In genomic region chr12:112199363-112199762, GRCm38 (mm10) we compare ENCODE assay signal across 28 mouse cellular contexts. TPM values are rescaled to one million over a fixed set of nuclear protein-coding genes. Genes with fewer than 3 reads are reported as not detected.
DNase-seq lines count a peak whose midpoint lies in the region; ATAC-seq and TF ChIP-seq lines count a peak whose summit lies in the region.
"Had no signal": no experiment of that assay in that cellular context is flagged by ENCODE, and none has a peak within 500 bp of the region (broad histone marks: within the 10 kb centered on the region; RNA-seq: fewer than 3 reads in every experiment).

No protein-coding gene starts in this region.

- peak; percentile 45; the same call in 1 of the 2 replicates for ATAC-seq in forebrain, embryonic 15.5 days (replicated peaks)
- no peak for ATAC-seq in forebrain, embryonic 12.5 days (ENCODE audit: low FRiP score)
- no peak for ATAC-seq in stomach, postnatal 0 days (ENCODE audit: low FRiP score, low TSS enrichment)
- ATAC-seq: intestine, postnatal 0 days; midbrain, embryonic 15.5 days; Patski had no signal

- no peak for TF ChIP-seq EP300 in stomach, postnatal 0 days (optimal IDR thresholded peaks at IDR 0.05)

- H3K36me3 ChIP-seq in forebrain, embryonic 15.5 days, result no peaks in the 10 kb centered on the region
- H3K36me3 ChIP-seq in forebrain, embryonic 12.5 days (replicated peaks), result no peaks in the 10 kb centered on the region
- H3K36me3 ChIP-seq in stomach, postnatal 0 days (ENCODE audit: control insufficient read depth, insufficient read depth, low read length), result no peaks in the 10 kb centered on the region
- H3K36me3 ChIP-seq: embryonic facial prominence, embryonic 12.5 days; hindbrain, embryonic 13.5 days; midbrain, embryonic 15.5 days; neural tube, embryonic 12.5 days had no signal

- peak; percentile 14 for DNase-seq in lung, adult 2 months
- DNase-seq in lung, postnatal 25 days (ENCODE audit: low spot score), result no peak
- peak; percentile 72 for DNase-seq in retina, postnatal 1 day
- no peak for DNase-seq in retina, embryonic 14.5 days (ENCODE audit: low spot score)
- DNase-seq in stomach, postnatal 0 days (ENCODE audit: low spot score), result no peak
- no peak for DNase-seq in frontal cortex, postnatal 10 days (ENCODE audit: low spot score in 2 of 2)
- DNase-seq: adrenal gland, postnatal 10 days; cerebellum, adult 11 months; cerebellum, adult 9-10 months; cerebellum, postnatal 36 days; gastrocnemius, postnatal 14 days; kidney, postnatal 14 days; left cerebral cortex, postnatal 4 days; liver; right cerebral cortex, postnatal 14 days; thymus, adult 18-20 months; thymus, postnatal 25 days had no signal

- no peak overlapping the region for H3K9ac ChIP-seq in forebrain, embryonic 15.5 days (replicated peaks)
- no peak overlapping the region for H3K9ac ChIP-seq in forebrain, embryonic 12.5 days
- H3K9ac ChIP-seq in stomach, postnatal 0 days (ENCODE audit: low read length), result no peak overlapping the region
- H3K9ac ChIP-seq: embryonic facial prominence, embryonic 12.5 days; hindbrain, embryonic 13.5 days; liver, embryonic 14.5 days; lung, embryonic 14.5 days; midbrain, embryonic 15.5 days; neural tube, embryonic 12.5 days had no signal

- WGBS in forebrain, embryonic 15.5 days, result 31% methylated on average over 3 of the region's 3 CpGs
- WGBS in forebrain, embryonic 12.5 days, result 42% methylated on average over 3 of the region's 3 CpGs
- WGBS in lung, adult 2 months, result 55% methylated on average over 3 of the region's 3 CpGs
- WGBS in stomach, postnatal 0 days, result 67% methylated on average over 3 of the region's 3 CpGs

- TF ChIP-seq POLR2A in lung, adult 2 months (IDR thresholded peaks at IDR 0.05; ENCODE audit: borderline replicate concordance, extremely low read depth, low read depth, low read length), result no peak

- no peak overlapping the region for H3K27ac ChIP-seq in forebrain, embryonic 15.5 days (replicated peaks)
- H3K27ac ChIP-seq in forebrain, embryonic 12.5 days, result no peak overlapping the region
- no peak overlapping the region for H3K27ac ChIP-seq in stomach, postnatal 0 days (replicated peaks)
- H3K27ac ChIP-seq: embryonic facial prominence, embryonic 12.5 days; hindbrain, embryonic 13.5 days; layer of hippocampus, adult 2 months; liver, embryonic 14.5 days; midbrain, embryonic 15.5 days; neural tube, embryonic 12.5 days had no signal

- no peaks in the 10 kb centered on the region for H3K27me3 ChIP-seq in forebrain, embryonic 15.5 days
- 0 out of 2 replicates have a peak, but pooled peaks cover 2% of the 10 kb centered on the region for H3K27me3 ChIP-seq in forebrain, embryonic 12.5 days
- no peaks in the 10 kb centered on the region for H3K27me3 ChIP-seq in stomach, postnatal 0 days (ENCODE audit: control insufficient read depth, insufficient read depth, low read length)
- H3K27me3 ChIP-seq: embryonic facial prominence, embryonic 12.5 days; midbrain, embryonic 15.5 days; Patski had no signal

- no peak overlapping the region for H3K4me3 ChIP-seq in forebrain, embryonic 15.5 days
- H3K4me3 ChIP-seq in forebrain, embryonic 12.5 days (replicated peaks), result no peak overlapping the region
- H3K4me3 ChIP-seq in lung, adult 2 months (replicated peaks; ENCODE audit: extremely low read depth, low read depth, low read length), result no peak overlapping the region
- H3K4me3 ChIP-seq in stomach, postnatal 0 days (ENCODE audit: low read depth, low read length), result no peak overlapping the region
- H3K4me3 ChIP-seq: embryonic facial prominence, embryonic 12.5 days; hindbrain, embryonic 13.5 days; layer of hippocampus, adult 2 months; midbrain, embryonic 15.5 days; neural tube, embryonic 12.5 days had no signal

- H3K4me2 ChIP-seq in forebrain, embryonic 15.5 days (replicated peaks), result no peak overlapping the region
- no peak overlapping the region for H3K4me2 ChIP-seq in forebrain, embryonic 12.5 days
- H3K4me2 ChIP-seq in stomach, postnatal 0 days (replicated peaks; ENCODE audit: low read depth), result no peak overlapping the region
- H3K4me2 ChIP-seq: embryonic facial prominence, embryonic 12.5 days; hindbrain, embryonic 13.5 days; lung, embryonic 14.5 days; midbrain, embryonic 15.5 days; neural tube, embryonic 12.5 days had no signal

- peaks cover 42% of the 10 kb centered on the region for H3K4me1 ChIP-seq in forebrain, embryonic 15.5 days
- H3K4me1 ChIP-seq in forebrain, embryonic 12.5 days, result peaks cover 26% of the 10 kb centered on the region
- peaks cover 7% of the 10 kb centered on the region for H3K4me1 ChIP-seq in lung, adult 2 months (ENCODE audit: control insufficient read depth, insufficient read depth, low read length)
- H3K4me1 ChIP-seq in stomach, postnatal 0 days (replicated peaks; ENCODE audit: control insufficient read depth, insufficient read depth), result no peaks in the 10 kb centered on the region

- no peaks in the 10 kb centered on the region for H3K9me3 ChIP-seq in forebrain, embryonic 15.5 days
- no peaks in the 10 kb centered on the region for H3K9me3 ChIP-seq in forebrain, embryonic 12.5 days
- H3K9me3 ChIP-seq in stomach, postnatal 0 days (ENCODE audit: control insufficient read depth, low read length), result no peaks in the 10 kb centered on the region
- H3K9me3 ChIP-seq: embryonic facial prominence, embryonic 12.5 days; hindbrain, embryonic 13.5 days; midbrain, embryonic 15.5 days; neural tube, embryonic 12.5 days had no signal

- no peak for TF ChIP-seq CTCF in lung, adult 2 months (IDR thresholded peaks at IDR 0.05; ENCODE audit: insufficient read depth, low read length)
- no peak for TF ChIP-seq CTCF in stomach, postnatal 0 days (IDR thresholded peaks at IDR 0.05; ENCODE audit: low read depth)

RNA-seq across cellular contexts. Expression of gene Kif26a, which starts 53.4 kb away (rescaled TPM):
- polyA plus RNA-seq in forebrain, embryonic 15.5 days (2015; fragmentation: Nextera tagmentation; extraction: Ambion mirVana), result 16.1 and 18.0 TPM in 2 replicates
- polyA plus RNA-seq in forebrain, embryonic 12.5 days (2016; fragmentation: Nextera tagmentation; extraction: Ambion mirVana), result 11.8 and 14.0 TPM in 2 replicates
- 28.8 and 32.4 TPM in 2 replicates for polyA plus RNA-seq in lung, adult 2 months (2012; rRNA removed)
- polyA plus RNA-seq in stomach, postnatal 0 days (2015; fragmentation: Nextera tagmentation; extraction: Ambion mirVana), result 0.75 and 0.80 TPM in 2 replicates

Comparison
In these comparisons a context has a peak if more than half of its experiments do, and no peak if none do; other contexts are left out.
1. DNase-seq: peak in lung, adult 2 months (single experiment) and retina, postnatal 1 day (single experiment); none in lung, postnatal 25 days (single experiment), retina, embryonic 14.5 days (single experiment), stomach, postnatal 0 days (single experiment) and frontal cortex, postnatal 10 days (0 of 2).